Mouse (Mus musculus) lung, postnatal 0 days (tissue): ENCODE data around the gene Kng2.
"Not testable (repeated sequence)": the region's sequence is repeated elsewhere in the genome, so short reads cannot be mapped to it uniquely, and the experiment has no call there.

Experiments used
- CTCF ChIP-seq: IDR thresholded peaks from 2 replicates; pipeline ENCODE4 v1.5.1; 2016; ENCODE audit warnings: antibody characterized with exemption, mild to moderate bottlenecking
- EP300 ChIP-seq: IDR thresholded peaks from 2 replicates; pipeline ENCODE4 v1.6.1; 2016; ENCODE audit warnings: antibody characterized with exemption, mild to moderate bottlenecking, control low read depth

- TF ChIP-seq CTCF: not testable (repeated sequence)
- TF ChIP-seq EP300: 0 out of 2 replicates have a peak, but pooled peaks have one; percentile 27
These were observed at the start of gene Kng2 for GRCm38 (mm10) chr16:23028966-23029600.
